ENCODE assay signal across 9 mouse cellular contexts in genomic region chr5:67101793-67102600, GRCm38 (mm10). TPM values are rescaled to one million over a fixed set of nuclear protein-coding genes. Genes with fewer than 3 reads are reported as not detected.
DNase-seq lines count a peak whose midpoint lies in the region; ATAC-seq lines count a peak whose summit lies in the region.
"Had no signal": no experiment of that assay in that cellular context is flagged by ENCODE, and none has a peak within 500 bp of the region (broad histone marks: within the 10 kb centered on the region; RNA-seq: fewer than 3 reads in every experiment).

No protein-coding gene starts in this region.

- 7% methylated on average over 28 of the region's 28 CpGs for WGBS in liver, embryonic 12.5 days (ENCODE audit: insufficient replicate concordance)
- WGBS in embryonic facial prominence, embryonic 11.5 days: 3% methylated on average over 28 of the region's 28 CpGs
- 2% methylated on average over 28 of the region's 28 CpGs for WGBS in hindbrain, embryonic 15.5 days
- WGBS in neural tube, embryonic 11.5 days: 2% methylated on average over 27 of the region's 28 CpGs

- H3K27ac ChIP-seq in liver, embryonic 12.5 days: no peak overlapping the region
- no peak overlapping the region for H3K27ac ChIP-seq in embryonic facial prominence, embryonic 11.5 days (replicated peaks; ENCODE audit: low read depth, low read length)
- peak overlapping the region; percentile 53 for H3K27ac ChIP-seq in hindbrain, embryonic 15.5 days (replicated peaks)
- no peak overlapping the region for H3K27ac ChIP-seq in neural tube, embryonic 11.5 days (ENCODE audit: low read depth, low read length)
- H3K27ac ChIP-seq: gastrocnemius, adult 2 months had no signal

- H3K4me1 ChIP-seq in liver, embryonic 12.5 days: no peaks in the 10 kb centered on the region
- peaks cover 2% of the 10 kb centered on the region for H3K4me1 ChIP-seq in embryonic facial prominence, embryonic 11.5 days (ENCODE audit: control insufficient read depth, insufficient read depth, low read length)
- H3K4me1 ChIP-seq in hindbrain, embryonic 15.5 days (replicated peaks): no peaks in the 10 kb centered on the region
- H3K4me1 ChIP-seq in neural tube, embryonic 11.5 days (ENCODE audit: control insufficient read depth, insufficient read depth, low read length): 0 out of 2 replicates have a peak, but pooled peaks cover 2% of the 10 kb centered on the region

- no peak overlapping the region for H3K9ac ChIP-seq in liver, embryonic 12.5 days
- no peak overlapping the region for H3K9ac ChIP-seq in embryonic facial prominence, embryonic 11.5 days (replicated peaks; ENCODE audit: low read length)
- H3K9ac ChIP-seq in hindbrain, embryonic 15.5 days: no peak overlapping the region
- H3K9ac ChIP-seq in neural tube, embryonic 11.5 days (ENCODE audit: low read length): no peak overlapping the region

- no peak for ATAC-seq in liver, embryonic 12.5 days
- peak; percentile 78 for ATAC-seq in embryonic facial prominence, embryonic 11.5 days (replicated peaks; ENCODE audit: insufficient number of reproducible peaks, low FRiP score, low TSS enrichment, low read depth)
- ATAC-seq in hindbrain, embryonic 15.5 days (ENCODE audit: low FRiP score, low read depth): peak; percentile 72
- ATAC-seq in neural tube, embryonic 11.5 days (ENCODE audit: insufficient read depth, low FRiP score, low TSS enrichment): peak; percentile 74

- intact Hi-C loops in left cerebral cortex, postnatal 14 days (cut with DNase I): no loop called here

- no peaks in the 10 kb centered on the region for H3K9me3 ChIP-seq in liver, embryonic 12.5 days (replicated peaks)
- no peaks in the 10 kb centered on the region for H3K9me3 ChIP-seq in embryonic facial prominence, embryonic 11.5 days (replicated peaks; ENCODE audit: control insufficient read depth, low read length)
- no peaks in the 10 kb centered on the region for H3K9me3 ChIP-seq in hindbrain, embryonic 15.5 days
- no peaks in the 10 kb centered on the region for H3K9me3 ChIP-seq in neural tube, embryonic 11.5 days (ENCODE audit: control insufficient read depth, low read length)

- H3K36me3 ChIP-seq in liver, embryonic 12.5 days: no peaks in the 10 kb centered on the region
- H3K36me3 ChIP-seq in embryonic facial prominence, embryonic 11.5 days (replicated peaks; ENCODE audit: control insufficient read depth, insufficient read depth, low read depth, low read length): no peaks in the 10 kb centered on the region
- no peaks in the 10 kb centered on the region for H3K36me3 ChIP-seq in hindbrain, embryonic 15.5 days
- H3K36me3 ChIP-seq in neural tube, embryonic 11.5 days (ENCODE audit: control insufficient read depth, insufficient read depth, low read length): no peaks in the 10 kb centered on the region

- H3K4me3 ChIP-seq in liver, embryonic 12.5 days: no peak overlapping the region
- no peak overlapping the region for H3K4me3 ChIP-seq in embryonic facial prominence, embryonic 11.5 days (ENCODE audit: low read depth, low read length)
- 0 out of 2 replicates have a peak overlapping the region, but pooled peaks have one; percentile 3 for H3K4me3 ChIP-seq in hindbrain, embryonic 15.5 days
- no peak overlapping the region for H3K4me3 ChIP-seq in neural tube, embryonic 11.5 days (ENCODE audit: low read depth, low read length)
- H3K4me3 ChIP-seq: gastrocnemius, adult 2 months had no signal

- peaks cover 98% of the 10 kb centered on the region for H3K27me3 ChIP-seq in liver, embryonic 12.5 days (replicated peaks)
- peaks cover 53% of the 10 kb centered on the region for H3K27me3 ChIP-seq in embryonic facial prominence, embryonic 11.5 days (ENCODE audit: control insufficient read depth, insufficient read depth, low read length)
- H3K27me3 ChIP-seq in hindbrain, embryonic 15.5 days: peaks cover 83% of the 10 kb centered on the region
- H3K27me3 ChIP-seq in neural tube, embryonic 11.5 days (ENCODE audit: control insufficient read depth, insufficient read depth, low read length): peaks cover 77% of the 10 kb centered on the region

- no peak overlapping the region for H3K4me2 ChIP-seq in liver, embryonic 12.5 days
- no peak overlapping the region for H3K4me2 ChIP-seq in embryonic facial prominence, embryonic 11.5 days (ENCODE audit: low read depth, low read length)
- H3K4me2 ChIP-seq in hindbrain, embryonic 15.5 days: peak overlapping the region; percentile 4; the same call in 1 of the 2 replicates
- no peak overlapping the region for H3K4me2 ChIP-seq in neural tube, embryonic 11.5 days (ENCODE audit: low read depth)

- DNase-seq in liver: peak; percentile 22
- DNase-seq in embryonic facial prominence, embryonic 11.5 days (ENCODE audit: low spot score): peak; percentile 58
- peak; percentile 76 for DNase-seq in neural tube, embryonic 11.5 days (ENCODE audit: low spot score)
- DNase-seq in spleen, adult 18-20 months: no peak
- DNase-seq in left cerebral cortex, postnatal 14 days (ENCODE audit: low spot score in 2 of 2): no peak
- DNase-seq in urinary bladder, postnatal 4 days (ENCODE audit: low spot score in 2 of 2): no peak
- DNase-seq: gastrocnemius, adult 2 months had no signal

RNA-seq across cellular contexts. Expression of gene Phox2b, which starts 2.9 kb away (rescaled TPM):
- polyA plus RNA-seq in liver, embryonic 12.5 days (2016; fragmentation: Nextera tagmentation; extraction: Ambion mirVana): 0.37 TPM in 1 of 2 replicates, not detected in the other
- 4.1 and 5.1 TPM in 2 replicates for polyA plus RNA-seq in embryonic facial prominence, embryonic 11.5 days (2014; fragmentation: Nextera tagmentation; extraction: Ambion mirVana)
- polyA plus RNA-seq in hindbrain, embryonic 15.5 days (2015; fragmentation: Nextera tagmentation; extraction: Ambion mirVana): 20.8 and 22.4 TPM in 2 replicates
- polyA plus RNA-seq in neural tube, embryonic 11.5 days (2014; fragmentation: Nextera tagmentation; extraction: Ambion mirVana): 1.5 and 3.2 TPM in 2 replicates
- not detected for total RNA-seq in left cerebral cortex, postnatal 14 days (2021)
- total RNA-seq: gastrocnemius, adult 2 months had no signal

Comparison
In these comparisons a context has a peak if more than half of its experiments do, and no peak if none do; other contexts are left out.
1. DNase-seq: peak in liver (single experiment), embryonic facial prominence, embryonic 11.5 days (single experiment) and neural tube, embryonic 11.5 days (single experiment); none in spleen, adult 18-20 months (0 of 2), left cerebral cortex, postnatal 14 days (0 of 2) and urinary bladder, postnatal 4 days (0 of 2).